Mouse (Mus musculus): ENCODE measurements around the gene Ppdpf. TPM values are rescaled to one million over a fixed set of nuclear protein-coding genes. Genes with fewer than 3 reads are reported as not detected.
"Not testable (repeated sequence)": the region's sequence is repeated elsewhere in the genome, so short reads cannot be mapped to it uniquely, and the experiment has no call there.

Ppdpf gene
- polyA plus RNA-seq, 1 experiment from 2014 or later, result 442 TPM

GRCm38 (mm10) chr2:181174646-181175045 lies 12.4 kb upstream of the Ppdpf start:
- Histone ChIP-seq H3K27me3 (ENCODE audit: control insufficient read depth, insufficient read depth, low read length) (no peaks in the 10 kb centered on the region), H3K4me3 (replicated peaks; ENCODE audit: low read depth, low read length) (no peak overlapping the region), H3K36me3 (ENCODE audit: control insufficient read depth, insufficient read depth, low read length) (no peaks in the 10 kb centered on the region), H3K9me3 (ENCODE audit: control insufficient read depth, low read length) (no peaks in the 10 kb centered on the region), H3K9ac (replicated peaks; ENCODE audit: low read length) (no peak overlapping the region), H3K4me2 (ENCODE audit: low read length) (no peak overlapping the region), H3K4me1 (ENCODE audit: control insufficient read depth, insufficient read depth, low read length) (no peaks in the 10 kb centered on the region), H3K27ac (replicated peaks; ENCODE audit: low read depth, low read length) (no peak overlapping the region)
- ATAC-seq (ENCODE audit: low FRiP score, low TSS enrichment), result no peak
- DNase-seq, result no peak
- WGBS, result 92% methylated on average over 3 of the region's 3 CpGs

- Histone ChIP-seq H3K9me3 (ENCODE audit: control insufficient read depth, low read length) (no peaks in the 10 kb centered on the region), H3K4me3 (replicated peaks; ENCODE audit: low read depth, low read length) (no peak overlapping the region), H3K27me3 (ENCODE audit: control insufficient read depth, insufficient read depth, low read length) (no peaks in the 10 kb centered on the region), H3K4me2 (ENCODE audit: low read length) (no peak overlapping the region), H3K9ac (replicated peaks; ENCODE audit: low read length) (no peak overlapping the region), H3K36me3 (ENCODE audit: control insufficient read depth, insufficient read depth, low read length) (no peaks in the 10 kb centered on the region), H3K27ac (replicated peaks; ENCODE audit: low read depth, low read length) (no peak overlapping the region), H3K4me1 (ENCODE audit: control insufficient read depth, insufficient read depth, low read length) (no peaks in the 10 kb centered on the region)
- ATAC-seq (ENCODE audit: low FRiP score, low TSS enrichment), result no peak
- DNase-seq, result no peak
- WGBS, result 81% methylated on average over 3 of the region's 3 CpGs
Observed at GRCm38 (mm10) chr2:181178015-181178414, 9.0 kb upstream of the Ppdpf start.

GRCm38 (mm10) chr2:181178471-181178870 lies 8.6 kb upstream of the Ppdpf start:
- no peaks in the 10 kb centered on the region for H3K4me1 ChIP-seq (ENCODE audit: control insufficient read depth, insufficient read depth, low read length)
- 85% methylated on average over 5 of the region's 5 CpGs for WGBS
- no peaks in the 10 kb centered on the region for H3K27me3 ChIP-seq (ENCODE audit: control insufficient read depth, insufficient read depth, low read length)
- H3K9ac ChIP-seq (replicated peaks; ENCODE audit: low read length), result no peak overlapping the region
- H3K36me3 ChIP-seq (ENCODE audit: control insufficient read depth, insufficient read depth, low read length), result no peaks in the 10 kb centered on the region
- H3K4me2 ChIP-seq (ENCODE audit: low read length), result no peak overlapping the region
- DNase-seq (no peak), ATAC-seq (ENCODE audit: low FRiP score, low TSS enrichment) (no peak)
- H3K4me3 ChIP-seq (replicated peaks; ENCODE audit: low read depth, low read length), result no peak overlapping the region
- H3K9me3 ChIP-seq (ENCODE audit: control insufficient read depth, low read length), result no peaks in the 10 kb centered on the region
- no peak overlapping the region for H3K27ac ChIP-seq (replicated peaks; ENCODE audit: low read depth, low read length)

GRCm38 (mm10) chr2:181180898-181181297 lies 6.1 kb upstream of the Ppdpf start:
- Histone ChIP-seq H3K9ac (replicated peaks; ENCODE audit: low read length) (no peak overlapping the region), H3K4me2 (ENCODE audit: low read length) (no peak overlapping the region), H3K4me1 (ENCODE audit: control insufficient read depth, insufficient read depth, low read length) (no peaks in the 10 kb centered on the region), H3K27ac (replicated peaks; ENCODE audit: low read depth, low read length) (no peak overlapping the region), H3K36me3 (ENCODE audit: control insufficient read depth, insufficient read depth, low read length) (no peaks in the 10 kb centered on the region), H3K27me3 (ENCODE audit: control insufficient read depth, insufficient read depth, low read length) (no peaks in the 10 kb centered on the region), H3K4me3 (replicated peaks; ENCODE audit: low read depth, low read length) (no peak overlapping the region), H3K9me3 (ENCODE audit: control insufficient read depth, low read length) (no peaks in the 10 kb centered on the region)
- 86% methylated on average over 6 of the region's 6 CpGs for WGBS
- no peak for ATAC-seq (ENCODE audit: low FRiP score, low TSS enrichment)
- DNase-seq, result no peak

- Histone ChIP-seq H3K27ac (replicated peaks; ENCODE audit: low read depth, low read length) (peak overlapping the region; percentile 97), H3K4me2 (ENCODE audit: low read length) (peak overlapping the region; percentile 74), H3K36me3 (ENCODE audit: control insufficient read depth, insufficient read depth, low read length) (peaks cover 10% of the 10 kb centered on the region), H3K9ac (replicated peaks; ENCODE audit: low read length) (peak overlapping the region; percentile 99), H3K27me3 (ENCODE audit: control insufficient read depth, insufficient read depth, low read length) (no peaks in the 10 kb centered on the region), H3K4me3 (replicated peaks; ENCODE audit: low read depth, low read length) (peak overlapping the region; percentile 79), H3K4me1 (ENCODE audit: control insufficient read depth, insufficient read depth, low read length) (peaks cover 13% of the 10 kb centered on the region), H3K9me3 (ENCODE audit: control insufficient read depth, low read length) (no peaks in the 10 kb centered on the region)
- ATAC-seq (ENCODE audit: low FRiP score, low TSS enrichment) (peak; percentile 82), DNase-seq (peak; percentile 94)
- WGBS, result under 1% methylated on average over 14 of the region's 14 CpGs
Observed at GRCm38 (mm10) chr2:181186635-181187034, 412 bp upstream of the Ppdpf start.

GRCm38 (mm10) chr2:181188681-181189080 lies 1.6 kb downstream of the Ppdpf start:
- Histone ChIP-seq H3K9ac (replicated peaks; ENCODE audit: low read length) (no peak overlapping the region), H3K27me3 (ENCODE audit: control insufficient read depth, insufficient read depth, low read length) (no peaks in the 10 kb centered on the region), H3K36me3 (ENCODE audit: control insufficient read depth, insufficient read depth, low read length) (peaks cover 10% of the 10 kb centered on the region), H3K4me1 (ENCODE audit: control insufficient read depth, insufficient read depth, low read length) (peaks cover 13% of the 10 kb centered on the region), H3K9me3 (ENCODE audit: control insufficient read depth, low read length) (no peaks in the 10 kb centered on the region), H3K4me3 (replicated peaks; ENCODE audit: low read depth, low read length) (peak overlapping the region; percentile 79), H3K4me2 (ENCODE audit: low read length) (peak overlapping the region; percentile 74), H3K27ac (replicated peaks; ENCODE audit: low read depth, low read length) (0 out of 2 replicates have a peak overlapping the region, but pooled peaks have one; percentile 3)
- WGBS, result 79% methylated on average over 2 of the region's 2 CpGs
- no peak for ATAC-seq (ENCODE audit: low FRiP score, low TSS enrichment)
- DNase-seq, result no peak

GRCm38 (mm10) chr2:181189321-181189720 lies 2.3 kb downstream of the Ppdpf start:
- 87% methylated on average over 1 of the region's 1 CpGs for WGBS
- H3K9me3 ChIP-seq (ENCODE audit: control insufficient read depth, low read length), result no peaks in the 10 kb centered on the region
- no peak for ATAC-seq (ENCODE audit: low FRiP score, low TSS enrichment)
- no peaks in the 10 kb centered on the region for H3K27me3 ChIP-seq (ENCODE audit: control insufficient read depth, insufficient read depth, low read length)
- H3K27ac ChIP-seq (replicated peaks; ENCODE audit: low read depth, low read length), result no peak overlapping the region
- DNase-seq, result no peak
- H3K4me3 ChIP-seq (replicated peaks; ENCODE audit: low read depth, low read length), result no peak overlapping the region
- peaks cover 10% of the 10 kb centered on the region for H3K36me3 ChIP-seq (ENCODE audit: control insufficient read depth, insufficient read depth, low read length)
- no peak overlapping the region for H3K4me2 ChIP-seq (ENCODE audit: low read length)
- H3K9ac ChIP-seq (replicated peaks; ENCODE audit: low read length), result no peak overlapping the region
- H3K4me1 ChIP-seq (ENCODE audit: control insufficient read depth, insufficient read depth, low read length), result peaks cover 13% of the 10 kb centered on the region

GRCm38 (mm10) chr2:181191385-181191784 lies 4.3 kb downstream of the Ppdpf start:
- not testable (repeated sequence) for H3K4me3 ChIP-seq (replicated peaks; ENCODE audit: low read depth, low read length); ATAC-seq (ENCODE audit: low FRiP score, low TSS enrichment); DNase-seq; H3K36me3 ChIP-seq (ENCODE audit: control insufficient read depth, insufficient read depth, low read length); H3K4me1 ChIP-seq (ENCODE audit: control insufficient read depth, insufficient read depth, low read length); H3K27ac ChIP-seq (replicated peaks; ENCODE audit: low read depth, low read length); H3K27me3 ChIP-seq (ENCODE audit: control insufficient read depth, insufficient read depth, low read length); H3K9ac ChIP-seq (replicated peaks; ENCODE audit: low read length); H3K4me2 ChIP-seq (ENCODE audit: low read length); H3K9me3 ChIP-seq (ENCODE audit: control insufficient read depth, low read length)
- 82% methylated on average over 4 of the region's 4 CpGs for WGBS

- no peak overlapping the region for H3K27ac ChIP-seq (replicated peaks; ENCODE audit: low read depth, low read length)
- no peaks in the 10 kb centered on the region for H3K27me3 ChIP-seq (ENCODE audit: control insufficient read depth, insufficient read depth, low read length)
- H3K9ac ChIP-seq (replicated peaks; ENCODE audit: low read length), result no peak overlapping the region
- peaks cover 10% of the 10 kb centered on the region for H3K36me3 ChIP-seq (ENCODE audit: control insufficient read depth, insufficient read depth, low read length)
- ATAC-seq (ENCODE audit: low FRiP score, low TSS enrichment) (no peak), DNase-seq (no peak)
- no peaks in the 10 kb centered on the region for H3K9me3 ChIP-seq (ENCODE audit: control insufficient read depth, low read length)
- no peak overlapping the region for H3K4me2 ChIP-seq (ENCODE audit: low read length)
- 55% methylated on average over 4 of the region's 4 CpGs for WGBS
- H3K4me3 ChIP-seq (replicated peaks; ENCODE audit: low read depth, low read length), result no peak overlapping the region
- H3K4me1 ChIP-seq (ENCODE audit: control insufficient read depth, insufficient read depth, low read length), result peaks cover 8% of the 10 kb centered on the region
Observed at GRCm38 (mm10) chr2:181191936-181192335, 4.9 kb downstream of the Ppdpf start.

Data from midbrain, embryonic 14.5 days (tissue).